Mouse (Mus musculus): ENCODE measurements around the gene Olfr461.
"Not testable (repeated sequence)": the region's sequence is repeated elsewhere in the genome, so short reads cannot be mapped to it uniquely, and the experiment has no call there.

The Olfr461 gene

GRCm38 (mm10) chr6:40554950-40555349 lies at the start of gene Olfr461:
Gene Olfr461, minus strand, starts transcription at chr6:40555050.
- DNase-seq (ENCODE audit: low spot score): no peak

- not testable (repeated sequence) for DNase-seq (ENCODE audit: low spot score)
These were observed 43.7 kb upstream of the Olfr461 start for GRCm38 (mm10) chr6:40598546-40598945.

GRCm38 (mm10) chr6:40594804-40595550 lies 40.1 kb upstream of the Olfr461 start:
- no peak for DNase-seq (ENCODE audit: low spot score)

- no peak for DNase-seq (ENCODE audit: low spot score)
These were observed 33.5 kb upstream of the Olfr461 start for GRCm38 (mm10) chr6:40588346-40588745.

- no peak for DNase-seq (ENCODE audit: low spot score)
These were observed 30.8 kb upstream of the Olfr461 start, which contains the start of gene Clec5a for GRCm38 (mm10) chr6:40585645-40586044. Gene Clec5a, minus strand, starts transcription at chr6:40585821.

GRCm38 (mm10) chr6:40584336-40584735 lies 29.5 kb upstream of the Olfr461 start:
- DNase-seq (ENCODE audit: low spot score): no peak

GRCm38 (mm10) chr6:40576305-40576704 lies 21.5 kb upstream of the Olfr461 start:
- no peak for DNase-seq (ENCODE audit: low spot score)

- no peak for DNase-seq (ENCODE audit: low spot score)
These were observed 18.8 kb upstream of the Olfr461 start for GRCm38 (mm10) chr6:40573618-40574017.

GRCm38 (mm10) chr6:40569187-40569586 lies 14.3 kb upstream of the Olfr461 start, which contains the start of gene Olfr460:
Gene Olfr460, plus strand, starts transcription at chr6:40569487.
- DNase-seq (ENCODE audit: low spot score): no peak

GRCm38 (mm10) chr6:40544690-40545089 lies 10.2 kb downstream of the Olfr461 start:
- DNase-seq (ENCODE audit: low spot score): no peak

GRCm38 (mm10) chr6:40519408-40519807 lies 35.4 kb downstream of the Olfr461 start, which contains the start of gene Prss37:
Gene Prss37, minus strand, starts transcription at chr6:40519508.
- no peak for DNase-seq (ENCODE audit: low spot score)

- DNase-seq (ENCODE audit: low spot score): no peak
These were observed 61.6 kb downstream of the Olfr461 start, which contains the start of gene Tas2r108 for GRCm38 (mm10) chr6:40493229-40493628. Gene Tas2r108, plus strand, starts transcription at chr6:40493529.
